Mouse (Mus musculus) embryonic facial prominence, embryonic 14.5 days (tissue): ENCODE data around the gene Barhl1. TPM values are rescaled to one million over a fixed set of nuclear protein-coding genes. Genes with fewer than 3 reads are reported as not detected.

Experiments
- ATAC-seq: fragments of 200-750 bp; cut with Nextera tagmentation; 2 replicates; pipeline ENCODE4 v1.8.0; 2017; ENCODE audit warnings: low read depth, moderate number of reproducible peaks, moderate TSS enrichment
- DNase-seq: peaks from one replicate; pipeline ENCODE4 v3.0.0-alpha.2; 2015; ENCODE audit warnings: low spot score
- H3K27ac ChIP-seq: fragments of 300-500 bp; sonication (generic); replicated peaks from 2 replicates; pipeline ENCODE4 v1.5.1; 2014; ENCODE audit warnings: low read depth, mild to moderate bottlenecking, low read length, moderate library complexity
- H3K27me3 ChIP-seq: fragments of 300-500 bp; sonication (generic); replicated peaks from 2 replicates; pipeline ENCODE4 v1.6.1; 2014; ENCODE audit warnings: low read length; ENCODE audit not compliant: control insufficient read depth, insufficient read depth
- H3K36me3 ChIP-seq: fragments of 300-500 bp; sonication (generic); 2 replicates; pipeline ENCODE4 v1.6.1; 2014; ENCODE audit warnings: low read length, mixed read lengths; ENCODE audit not compliant: control insufficient read depth, insufficient read depth
- H3K4me1 ChIP-seq: fragments of 300-500 bp; sonication (generic); 2 replicates; pipeline ENCODE4 v1.6.1; 2014; ENCODE audit warnings: antibody characterized with exemption, low read length; ENCODE audit not compliant: control insufficient read depth, insufficient read depth
- H3K4me2 ChIP-seq: fragments of 300-500 bp; sonication (generic); 2 replicates; pipeline ENCODE4 v1.6.1; 2014; ENCODE audit warnings: low read depth, mild to moderate bottlenecking, low read length, moderate library complexity, mixed read lengths
- H3K4me3 ChIP-seq: fragments of 300-500 bp; sonication (generic); 2 replicates; pipeline ENCODE4 v1.5.1; 2014; ENCODE audit warnings: low read depth, mild to moderate bottlenecking, low read length
- H3K9ac ChIP-seq: fragments of 300-500 bp; sonication (generic); 2 replicates; pipeline ENCODE4 v1.6.1; 2014; ENCODE audit warnings: low read depth, mild to moderate bottlenecking, low read length, moderate library complexity, mixed read lengths
- H3K9me3 ChIP-seq: fragments of 300-500 bp; sonication (generic); 2 replicates; pipeline ENCODE4 v1.6.1; 2016; ENCODE audit warnings: low read length; ENCODE audit not compliant: control insufficient read depth
- WGBS: fragments of 180-500 bp; shearing (Covaris S2); extraction: QIAGEN DNeasy Blood & Tissue Kit; methylation state at CpG from one replicate; pipeline ENCODE4 v1.1.7; 2014; 5-methylcytosine and 5-hydroxymethylcytosine counted together
- polyA plus RNA-seq: library from polyadenylated mRNA; unstranded; fragments of >200 nt; fragmentation: Nextera tagmentation; extraction: Ambion mirVana; gene quantifications from 2 replicates; pipeline ENCODE4 v1.2.1, GENCODE M21; 2014

Barhl1 gene
- polyA plus RNA-seq, 1 experiment from 2014 or later: 0.11 TPM

- H3K27me3 ChIP-seq: peaks cover 80% of the 10 kb centered on the region
- H3K36me3 ChIP-seq: peaks cover 16% of the 10 kb centered on the region; the same call in 1 of the 2 replicates
- no peak for DNase-seq
- no peaks in the 10 kb centered on the region for H3K9me3 ChIP-seq
- H3K27ac ChIP-seq: no peak overlapping the region
- no peak overlapping the region for H3K4me2 ChIP-seq
- 3% methylated on average over 30 of the region's 41 CpGs for WGBS
- ATAC-seq: no peak
- H3K9ac ChIP-seq: no peak overlapping the region
- H3K4me1 ChIP-seq: peaks cover 7% of the 10 kb centered on the region; the same call in 1 of the 2 replicates
- H3K4me3 ChIP-seq: peak overlapping the region; percentile 8
Observed at GRCm38 (mm10) chr2:28909186-28909817, 7.2 kb downstream of the Barhl1 start.

GRCm38 (mm10) chr2:28908389-28909153 lies 7.9 kb downstream of the Barhl1 start:
- no peaks in the 10 kb centered on the region for H3K9me3 ChIP-seq
- ATAC-seq (peak; percentile 42; the same call in 1 of the 2 replicates), DNase-seq (peak; percentile 8)
- peaks cover 73% of the 10 kb centered on the region for H3K27me3 ChIP-seq
- H3K36me3 ChIP-seq: peaks cover 20% of the 10 kb centered on the region; the same call in 1 of the 2 replicates
- H3K4me1 ChIP-seq: peaks cover 7% of the 10 kb centered on the region; the same call in 1 of the 2 replicates
- peak overlapping the region; percentile 18 for H3K4me3 ChIP-seq
- under 1% methylated on average over 29 of the region's 39 CpGs for WGBS
- no peak overlapping the region for H3K27ac ChIP-seq
- peak overlapping the region; percentile 33 for H3K4me2 ChIP-seq
- H3K9ac ChIP-seq: 0 out of 2 replicates have a peak overlapping the region, but pooled peaks have one; percentile 38

DNA sequence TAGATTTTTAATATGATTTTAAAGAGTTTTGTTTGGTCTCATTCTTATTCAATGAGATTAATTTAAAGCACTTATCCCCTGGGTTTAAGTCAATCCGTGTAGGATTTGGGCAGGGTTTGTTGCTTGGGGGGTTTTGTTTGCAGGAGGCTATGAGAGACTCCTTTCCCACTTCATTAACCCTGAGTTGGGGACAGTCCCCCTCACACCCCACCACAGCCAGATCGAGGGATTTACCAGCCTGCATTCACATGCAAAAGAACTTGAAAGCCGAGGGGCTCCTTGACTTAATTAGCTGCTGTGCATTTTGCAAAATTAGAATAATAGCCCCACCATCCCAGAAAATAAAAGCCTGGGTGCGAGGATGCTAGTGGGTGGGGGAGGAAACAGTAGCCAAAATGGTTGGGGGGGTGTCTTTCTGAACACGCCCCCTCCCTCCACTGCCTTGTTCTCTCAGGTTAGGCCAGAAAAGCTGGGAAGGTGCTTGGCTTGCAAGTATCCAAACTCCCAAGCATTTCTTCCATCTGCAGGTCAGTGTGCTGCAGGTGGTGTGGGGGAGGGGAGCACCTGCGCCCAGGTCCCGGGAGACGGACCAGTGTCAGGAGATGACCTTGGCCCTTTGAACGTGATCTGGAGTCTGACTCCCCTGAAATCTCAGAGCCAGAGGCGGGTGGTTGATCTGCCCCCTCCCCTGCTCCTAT lies 8.6 kb downstream of the Barhl1 start:
- peaks cover 7% of the 10 kb centered on the region; the same call in 1 of the 2 replicates for H3K4me1 ChIP-seq
- H3K27me3 ChIP-seq: peaks cover 66% of the 10 kb centered on the region
- DNase-seq: no peak
- 0 out of 2 replicates have a peak overlapping the region, but pooled peaks have one; percentile 38 for H3K9ac ChIP-seq
- WGBS: 6% methylated on average over 10 of the region's 10 CpGs
- H3K4me2 ChIP-seq: peak overlapping the region; percentile 33
- H3K27ac ChIP-seq: no peak overlapping the region
- peaks cover 20% of the 10 kb centered on the region; the same call in 1 of the 2 replicates for H3K36me3 ChIP-seq
- H3K4me3 ChIP-seq: peak overlapping the region; percentile 18; the same call in 1 of the 2 replicates
- no peaks in the 10 kb centered on the region for H3K9me3 ChIP-seq
- no peak for ATAC-seq

DNA sequence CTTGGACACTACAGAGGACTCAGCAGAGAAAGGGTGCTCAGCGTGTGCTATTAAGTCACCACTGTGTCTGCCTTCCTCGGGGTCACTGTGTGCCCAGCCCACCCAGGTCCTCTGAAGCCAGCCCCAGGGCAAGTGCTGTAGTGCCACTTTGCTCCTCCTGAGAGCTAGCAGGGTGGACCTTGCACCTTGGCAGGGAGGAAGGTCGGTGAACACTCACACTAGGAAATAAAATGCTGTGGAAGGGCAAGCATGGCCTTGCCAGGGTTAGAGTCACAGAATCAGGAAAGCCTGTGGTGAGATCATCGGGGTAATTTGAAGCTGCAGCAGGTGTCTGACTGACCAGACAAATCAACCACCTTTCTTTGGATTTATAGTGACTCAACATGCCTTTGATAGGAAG lies 10.9 kb downstream of the Barhl1 start:
- peaks cover 25% of the 10 kb centered on the region; the same call in 1 of the 2 replicates for H3K36me3 ChIP-seq
- no peak overlapping the region for H3K9ac ChIP-seq
- DNase-seq (no peak), ATAC-seq (no peak)
- no peak overlapping the region for H3K27ac ChIP-seq
- H3K4me2 ChIP-seq: no peak overlapping the region
- peaks cover 7% of the 10 kb centered on the region; the same call in 1 of the 2 replicates for H3K4me1 ChIP-seq
- WGBS: 65% methylated on average over 4 of the region's 4 CpGs
- H3K4me3 ChIP-seq: no peak overlapping the region
- no peaks in the 10 kb centered on the region for H3K9me3 ChIP-seq
- peaks cover 43% of the 10 kb centered on the region for H3K27me3 ChIP-seq

GRCm38 (mm10) chr2:28904786-28905185 lies 11.7 kb downstream of the Barhl1 start:
- Histone ChIP-seq H3K4me2 (no peak overlapping the region), H3K27ac (no peak overlapping the region), H3K36me3 (peaks cover 28% of the 10 kb centered on the region; the same call in 1 of the 2 replicates), H3K4me1 (peaks cover 7% of the 10 kb centered on the region; the same call in 1 of the 2 replicates), H3K4me3 (no peak overlapping the region), H3K9ac (no peak overlapping the region), H3K9me3 (no peaks in the 10 kb centered on the region), H3K27me3 (peaks cover 35% of the 10 kb centered on the region)
- DNase-seq (no peak), ATAC-seq (no peak)
- 86% methylated on average over 9 of the region's 9 CpGs for WGBS

DNA sequence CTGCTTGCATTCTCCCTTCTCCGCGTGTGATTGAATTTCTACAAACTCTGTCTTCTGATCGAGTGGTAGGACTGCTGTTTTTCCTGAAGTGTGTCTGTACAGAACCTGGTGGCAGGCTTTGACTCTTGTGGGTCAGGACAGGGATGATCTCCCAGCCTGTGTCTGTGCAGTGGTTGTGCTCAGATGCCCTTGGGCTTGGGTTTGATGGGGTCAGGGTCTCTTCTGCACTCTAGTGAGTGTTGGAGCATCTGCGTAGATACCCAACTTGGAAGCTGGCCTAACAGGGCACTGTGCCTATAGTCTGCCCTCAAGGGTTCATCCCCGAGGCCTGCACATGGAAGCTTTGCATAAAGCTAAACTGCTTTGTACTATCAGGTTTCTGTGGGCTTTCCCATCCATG lies 12.6 kb downstream of the Barhl1 start:
- Histone ChIP-seq H3K9me3 (no peaks in the 10 kb centered on the region), H3K27me3 (peaks cover 26% of the 10 kb centered on the region), H3K9ac (no peak overlapping the region), H3K4me2 (no peak overlapping the region), H3K36me3 (peaks cover 30% of the 10 kb centered on the region; the same call in 1 of the 2 replicates), H3K4me3 (no peak overlapping the region), H3K27ac (no peak overlapping the region), H3K4me1 (peaks cover 7% of the 10 kb centered on the region; the same call in 1 of the 2 replicates)
- 86% methylated on average over 5 of the region's 5 CpGs for WGBS
- DNase-seq (no peak), ATAC-seq (no peak)

DNA sequence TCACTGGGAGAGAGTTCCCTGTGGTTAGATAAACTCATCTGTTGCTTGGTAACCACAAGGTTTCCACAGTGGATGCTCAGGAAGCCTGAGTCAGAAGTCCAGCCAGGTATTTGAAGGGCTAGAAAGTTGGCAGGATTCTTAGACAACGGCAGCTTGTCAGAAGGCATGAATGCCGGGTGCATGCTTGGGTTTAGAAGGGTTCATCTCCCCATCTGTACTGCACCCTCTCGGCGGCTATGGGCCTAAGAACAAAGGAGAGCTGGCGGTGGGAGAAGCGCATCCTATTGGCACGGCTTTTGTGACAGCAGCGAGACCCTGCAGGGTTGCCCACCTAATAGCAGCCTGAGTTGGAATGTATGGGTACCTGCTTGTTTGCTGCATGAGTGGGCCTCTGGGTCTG lies 14.2 kb downstream of the Barhl1 start:
- 95% methylated on average over 8 of the region's 8 CpGs for WGBS
- H3K9me3 ChIP-seq: no peaks in the 10 kb centered on the region

DNA sequence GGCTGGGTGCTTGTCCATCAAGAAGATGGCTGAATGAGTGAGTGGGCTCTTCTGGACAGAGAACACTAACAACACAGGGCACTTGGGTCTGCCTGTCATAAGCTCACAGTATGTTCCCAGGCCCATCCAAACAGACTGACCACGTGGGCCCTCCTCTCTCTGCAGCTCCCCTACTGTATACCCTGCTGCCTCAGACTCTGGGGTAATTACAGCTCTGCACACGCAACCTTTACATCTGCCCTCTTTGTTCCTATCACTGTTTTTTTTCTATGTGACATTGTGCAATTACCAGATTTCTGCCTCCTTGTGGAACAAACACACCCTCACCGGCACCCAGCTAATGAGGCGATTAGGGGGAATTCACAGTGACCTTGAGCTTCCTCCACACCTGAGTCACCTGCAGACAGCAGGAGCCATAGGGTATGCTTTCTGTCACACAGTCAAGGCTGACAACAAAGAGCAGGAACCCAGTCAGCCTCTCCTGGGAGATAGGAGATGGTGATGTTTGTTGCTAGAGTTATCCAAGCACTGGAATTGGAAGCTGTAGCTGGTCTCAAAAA lies 19.0 kb downstream of the Barhl1 start:
- 78% methylated on average over 3 of the region's 4 CpGs for WGBS
- DNase-seq: no peak
- Histone ChIP-seq H3K4me3 (no peak overlapping the region), H3K27me3 (no peaks in the 10 kb centered on the region), H3K4me1 (no peaks in the 10 kb centered on the region), H3K36me3 (peaks cover 57% of the 10 kb centered on the region), H3K9ac (no peak overlapping the region), H3K27ac (no peak overlapping the region), H3K4me2 (no peak overlapping the region), H3K9me3 (no peaks in the 10 kb centered on the region)
- ATAC-seq: no peak; the same call in 1 of the 2 replicates

More for the DNA sequence above, 14.2 kb downstream of the Barhl1 start:
- Histone ChIP-seq H3K9ac (no peak overlapping the region), H3K4me2 (no peak overlapping the region), H3K4me3 (no peak overlapping the region), H3K4me1 (no peaks in the 10 kb centered on the region), H3K36me3 (peaks cover 33% of the 10 kb centered on the region; the same call in 1 of the 2 replicates), H3K27me3 (peaks cover 10% of the 10 kb centered on the region), H3K27ac (no peak overlapping the region)
- ATAC-seq (no peak), DNase-seq (no peak)
